Comparison of ENCODE assay signal across 24 mouse cellular contexts in genomic region chr9:70338391-70338790, GRCm38 (mm10).
DNase-seq lines count a peak whose midpoint lies in the region; TF ChIP-seq lines count a peak whose summit lies in the region.
"Had no signal": no experiment of that assay in that cellular context is flagged by ENCODE, and none has a peak within 500 bp of the region (broad histone marks: within the 10 kb centered on the region; RNA-seq: fewer than 3 reads in every experiment).

No protein-coding gene starts in this region.

- TF ChIP-seq CTCF in layer of hippocampus, adult 2 months (conservative IDR thresholded peaks at IDR 0.05) = no peak

- H3K27me3 ChIP-seq in forebrain, embryonic 10.5 days (ENCODE audit: poor library complexity, severe bottlenecking) = no peaks in the 10 kb centered on the region
- H3K27me3 ChIP-seq: embryonic facial prominence, embryonic 12.5 days; embryonic facial prominence, embryonic 15.5 days; forebrain, embryonic 12.5 days; forebrain, embryonic 15.5 days; heart, embryonic 13.5 days had no signal

- 93% methylated on average over 7 of the region's 7 CpGs for WGBS in forebrain, embryonic 10.5 days

- H3K4me3 ChIP-seq in layer of hippocampus, adult 2 months = no peak overlapping the region
- H3K4me3 ChIP-seq in forebrain, embryonic 10.5 days = no peak overlapping the region
- H3K4me3 ChIP-seq: embryonic facial prominence, embryonic 12.5 days; embryonic facial prominence, embryonic 15.5 days; forebrain, embryonic 12.5 days; forebrain, embryonic 15.5 days; heart, adult 2 months; heart, embryonic 10.5 days; heart, embryonic 13.5 days had no signal

- no peaks in the 10 kb centered on the region for H3K9me3 ChIP-seq in forebrain, embryonic 10.5 days
- H3K9me3 ChIP-seq: embryonic facial prominence, embryonic 12.5 days; embryonic facial prominence, embryonic 15.5 days; forebrain, embryonic 12.5 days; forebrain, embryonic 15.5 days; heart, embryonic 10.5 days; heart, embryonic 13.5 days had no signal

- H3K36me3 ChIP-seq in forebrain, embryonic 10.5 days (replicated peaks) = peaks cover 36% of the 10 kb centered on the region

- no peaks in the 10 kb centered on the region for H3K4me1 ChIP-seq in forebrain, embryonic 10.5 days
- H3K4me1 ChIP-seq: embryonic facial prominence, embryonic 12.5 days; embryonic facial prominence, embryonic 15.5 days; forebrain, embryonic 12.5 days; forebrain, embryonic 15.5 days; heart, embryonic 10.5 days; heart, embryonic 13.5 days had no signal

- H3K27ac ChIP-seq in layer of hippocampus, adult 2 months = peak overlapping the region; percentile 60
- no peak overlapping the region for H3K27ac ChIP-seq in forebrain, embryonic 10.5 days
- H3K27ac ChIP-seq: embryonic facial prominence, embryonic 12.5 days; embryonic facial prominence, embryonic 15.5 days; forebrain, embryonic 12.5 days; forebrain, embryonic 15.5 days; heart, adult 2 months; heart, embryonic 10.5 days; heart, embryonic 13.5 days; hindbrain, embryonic 14.5 days; hindbrain, postnatal 0 days had no signal

- peak in 1 of 2 experiments; percentile 12 for DNase-seq in layer of hippocampus, adult 2 months (ENCODE audit: low spot score in 2 of 2)
- no peak for DNase-seq in layer of hippocampus, postnatal 36 days
- peak; percentile 42 for DNase-seq in right cerebral cortex, adult 18-20 months
- no peak for DNase-seq in right cerebral cortex, postnatal 25 days
- DNase-seq in telencephalon, adult 2 months (ENCODE audit: low read depth, low spot score) = peak; percentile 74
- DNase-seq in forebrain, embryonic 10.5 days (ENCODE audit: extremely low spot score, low spot score) = no peak
- DNase-seq: adrenal gland, adult 2 months; adrenal gland, postnatal 14 days; cerebellum, adult 18-20 months; cerebellum, adult 9-10 months; cerebellum, postnatal 14 days; gastrocnemius, postnatal 10 days; gastrocnemius, postnatal 36 days; heart, adult 2 months; heart, postnatal 14 days; heart, postnatal 4 days had no signal

Comparison
In these comparisons a context has a peak if more than half of its experiments do, and no peak if none do; other contexts are left out.
1. DNase-seq: peak in right cerebral cortex, adult 18-20 months (single experiment) and telencephalon, adult 2 months (single experiment); none in layer of hippocampus, postnatal 36 days (0 of 2), right cerebral cortex, postnatal 25 days (single experiment) and forebrain, embryonic 10.5 days (single experiment).